Mouse (Mus musculus): ENCODE data around the gene Ifi35. TPM values are rescaled to one million over a fixed set of nuclear protein-coding genes. Genes with fewer than 3 reads are reported as not detected.
A peak's percentile ranks its signal among the peaks of the same experiment; 100 is the strongest.
"Not testable (repeated sequence)": the region's sequence is repeated elsewhere in the genome, so short reads cannot be mapped to it uniquely, and the experiment has no call there.

Gene Ifi35
- total RNA-seq (2021): 1 to 10 TPM; 3.2 to 3.4 TPM

GRCm38 (mm10) chr11:101448274-101448746 lies at the start of gene Ifi35:
Gene Ifi35 (plus strand): TSS chr11:101448407.
- intact Hi-C loops (cut with DNase I): no loop called here
- no peak for DNase-seq (ENCODE audit: low spot score in 2 of 2)

DNA sequence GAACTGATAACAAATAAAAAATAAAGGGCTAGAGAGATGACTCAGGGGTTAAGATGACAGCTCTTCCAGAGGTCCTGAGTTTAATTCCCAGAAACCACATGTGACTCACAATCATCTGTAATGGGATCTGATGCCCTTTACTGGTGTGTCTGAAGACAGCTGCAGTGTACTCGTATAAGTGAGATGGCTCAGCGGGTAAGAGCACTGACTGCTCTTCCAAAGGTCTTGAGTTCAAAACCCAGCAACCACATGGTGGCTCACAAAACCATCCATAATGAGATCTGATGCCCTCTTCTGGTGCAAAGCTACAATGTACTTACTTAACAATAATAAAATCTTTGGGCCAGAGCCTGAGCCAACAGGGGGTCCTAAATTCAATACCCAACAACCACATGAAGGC lies 32.9 kb upstream of the Ifi35 start:
- DNase-seq (ENCODE audit: low spot score in 2 of 2): no peak
- intact Hi-C loops (cut with DNase I): no loop called here

GRCm38 (mm10) chr11:101416433-101417100 lies 31.6 kb upstream of the Ifi35 start:
- no peak for DNase-seq (ENCODE audit: low spot score in 2 of 2)
- intact Hi-C loops (cut with DNase I): no loop called here

DNA sequence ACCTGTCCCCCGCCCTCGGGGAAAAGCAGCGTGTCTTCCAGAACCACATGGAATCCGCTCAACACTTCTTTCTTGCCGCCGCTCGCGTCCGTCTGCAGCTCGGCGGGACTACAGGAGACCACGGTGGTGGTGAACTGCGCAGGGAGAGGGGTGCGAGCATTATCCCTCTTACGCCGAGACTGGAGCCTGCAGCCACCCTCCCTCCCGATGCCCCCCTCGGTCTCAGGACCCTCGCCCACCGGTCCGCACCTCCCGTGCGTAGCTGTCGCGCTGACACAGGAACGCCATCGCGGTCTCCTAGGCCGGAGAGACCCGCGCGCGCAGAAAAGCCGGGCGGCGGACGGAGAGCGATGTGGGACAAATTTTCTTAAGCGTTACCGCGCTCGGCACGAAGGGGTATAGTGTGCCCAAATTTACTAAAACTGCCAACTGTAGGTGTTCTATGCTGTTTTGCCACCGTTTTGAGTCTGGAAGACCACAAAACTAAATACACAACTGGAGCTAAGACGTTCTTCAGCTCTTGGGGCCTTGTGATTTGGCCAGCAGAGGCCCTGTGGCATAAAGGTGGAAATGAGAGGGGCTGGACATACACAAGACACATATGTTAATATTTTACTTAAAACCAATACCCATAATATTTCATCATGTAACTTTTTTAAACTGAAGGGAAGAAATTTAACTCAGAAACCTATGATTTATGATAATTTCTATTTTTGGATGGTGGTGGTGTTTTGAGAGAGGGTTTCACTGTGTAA lies 30.9 kb upstream of the Ifi35 start, which contains the start of gene Aarsd1:
TSS of gene Aarsd1 (minus strand) at position 515 of the 755 bp plus-strand sequence.
- intact Hi-C loops (cut with DNase I): no loop called here
- DNase-seq (ENCODE audit: low spot score in 2 of 2): peak; percentile 92 to 93

DNA sequence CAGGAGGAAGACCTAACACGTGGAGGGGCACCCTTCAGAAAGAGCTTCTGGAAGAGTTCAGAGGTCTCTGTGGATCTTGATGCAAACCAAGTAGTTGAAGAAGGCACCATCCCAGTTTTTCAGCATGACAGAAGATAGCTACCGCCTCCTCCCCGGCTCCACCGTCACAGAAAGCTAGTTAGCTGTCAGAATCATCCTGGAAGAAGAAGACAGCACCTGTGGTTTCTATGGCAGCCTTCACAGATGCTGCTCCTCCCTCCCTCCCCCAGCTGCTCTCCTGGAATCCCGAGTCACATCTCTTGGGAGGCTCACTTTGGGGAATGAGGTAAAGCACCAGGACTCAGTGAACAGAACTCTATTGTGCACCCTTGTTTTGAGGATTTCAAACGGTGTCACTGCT lies 29.2 kb upstream of the Ifi35 start:
- intact Hi-C loops (cut with DNase I): no loop called here

DNA sequence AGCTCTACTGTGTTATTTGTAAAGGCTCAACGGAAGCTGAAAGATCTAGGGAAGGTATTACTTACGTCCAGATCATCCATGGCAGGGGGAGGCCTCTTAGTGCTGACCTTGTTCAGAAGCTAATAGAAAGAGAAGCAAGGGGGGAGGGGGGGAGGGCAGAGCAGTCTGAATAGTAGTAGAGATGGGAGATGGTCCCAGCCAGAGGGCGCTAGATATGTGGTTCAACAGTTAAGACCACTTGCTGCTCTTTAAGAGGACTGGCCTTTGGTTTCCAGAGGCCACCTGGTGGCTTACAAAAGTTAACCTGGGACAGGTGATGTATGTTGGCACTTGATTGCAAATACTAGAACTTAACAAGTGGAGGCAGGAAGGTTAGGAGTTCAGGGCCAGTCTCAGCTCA lies 28.6 kb upstream of the Ifi35 start:
- no peak for DNase-seq (ENCODE audit: low spot score in 2 of 2)
- intact Hi-C loops (cut with DNase I): no loop called here

More for the DNA sequence above, 29.2 kb upstream of the Ifi35 start:
- DNase-seq (ENCODE audit: low spot score in 2 of 2): peak; percentile 25 to 36

DNA sequence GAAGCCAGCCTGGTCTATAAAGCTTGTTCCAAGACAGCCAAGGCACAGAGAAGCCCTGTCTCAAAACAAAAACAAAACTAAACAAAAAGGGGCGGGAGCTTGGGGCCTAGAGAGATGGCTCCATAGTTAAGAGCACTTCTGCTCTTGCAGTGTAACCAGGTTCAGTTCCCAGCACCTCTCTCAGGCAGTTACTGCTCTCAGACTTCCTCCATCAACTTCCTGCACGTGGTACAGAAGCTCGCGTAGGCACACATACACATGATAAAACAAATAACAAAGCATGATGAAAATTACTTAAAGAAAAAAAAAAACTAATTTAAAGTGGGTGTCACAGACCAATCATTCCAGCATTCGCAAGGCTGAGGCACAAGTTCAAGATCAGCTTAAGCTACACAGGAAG lies 28.1 kb upstream of the Ifi35 start:
- no peak for DNase-seq (ENCODE audit: low spot score in 2 of 2)
- intact Hi-C loops (cut with DNase I): no loop called here

- intact Hi-C loops (cut with DNase I): no loop called here
- peak; percentile 23 to 64 for DNase-seq (ENCODE audit: low spot score in 2 of 2)
These were observed 23.9 kb upstream of the Ifi35 start, which contains the start of gene Gm27029 for GRCm38 (mm10) chr11:101424105-101424851. Gene Gm27029 (minus strand): TSS chr11:101424796.

GRCm38 (mm10) chr11:101424925-101425813 lies 23.0 kb upstream of the Ifi35 start, which contains the start of the genes Rundc1 and Ptges3l:
Gene Rundc1 (plus strand): TSS chr11:101425085.
Gene Ptges3l (minus strand): TSS chr11:101425333.
- intact Hi-C loops (cut with DNase I): no loop called here
- peak; percentile 96 to 98 for DNase-seq (ENCODE audit: low spot score in 2 of 2)

DNA sequence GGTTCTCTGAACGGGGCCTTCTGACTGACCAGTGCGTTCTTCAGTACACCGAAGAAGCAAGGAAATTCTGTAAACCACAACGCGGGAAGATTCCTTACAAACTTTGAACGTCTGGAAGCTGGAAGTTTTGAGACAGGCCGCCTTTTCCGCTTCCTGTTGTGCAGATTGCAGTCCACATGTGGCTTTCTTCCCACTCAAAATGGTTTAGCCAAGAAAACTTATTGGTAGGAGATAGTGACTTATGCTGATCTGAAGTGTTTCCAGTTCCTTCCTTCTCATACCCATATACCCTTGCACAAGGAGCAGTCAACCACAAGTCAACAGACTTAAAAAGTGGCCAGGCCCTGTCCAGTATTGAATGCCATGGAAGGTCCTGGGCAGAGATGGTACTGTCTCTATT lies 22.0 kb upstream of the Ifi35 start:
- intact Hi-C loops (cut with DNase I): no loop called here

DNA sequence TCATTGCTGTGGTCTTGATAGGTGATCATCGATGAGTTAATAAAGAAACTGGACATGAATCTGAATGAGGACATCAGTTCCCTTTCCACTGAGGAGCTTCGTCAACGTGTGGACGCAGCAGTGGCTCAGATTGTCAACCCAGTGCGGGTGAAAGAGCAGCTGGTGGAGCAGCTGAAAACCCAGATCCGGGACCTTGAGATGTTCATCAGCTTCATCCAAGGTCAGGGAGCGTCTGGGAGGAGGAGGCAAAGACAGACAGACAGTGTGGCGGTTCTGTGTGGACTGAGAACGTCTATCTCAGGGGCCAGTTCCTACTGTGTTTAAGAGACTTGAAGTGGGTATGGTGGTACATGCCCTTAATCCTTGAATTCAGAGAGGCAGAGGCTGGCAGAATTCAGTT lies 16.9 kb upstream of the Ifi35 start:
- intact Hi-C loops (cut with DNase I): no loop called here
- no peak for DNase-seq (ENCODE audit: low spot score in 2 of 2)

More for the DNA sequence above, 22.0 kb upstream of the Ifi35 start:
- DNase-seq (ENCODE audit: low spot score in 2 of 2): no peak

DNA sequence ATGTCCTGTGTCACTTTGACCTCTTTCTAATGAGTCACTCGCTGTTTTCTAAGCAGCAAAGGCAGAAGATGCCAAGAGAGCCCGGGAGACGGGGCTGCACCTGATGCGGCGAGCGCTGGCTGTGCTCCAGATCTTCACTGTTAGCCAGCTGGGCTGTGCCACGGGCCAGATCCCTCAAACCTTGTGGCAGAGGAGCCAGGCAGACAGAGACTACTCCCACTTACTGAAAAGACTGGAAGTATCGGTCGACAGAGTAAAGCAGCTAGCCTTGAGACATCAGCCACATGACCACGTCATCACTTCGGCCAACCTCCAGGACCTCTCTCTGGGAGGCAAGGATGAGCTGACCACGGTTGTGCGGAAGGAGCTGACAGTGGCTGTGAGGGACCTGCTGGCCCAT lies 14.8 kb upstream of the Ifi35 start:
- intact Hi-C loops (cut with DNase I): no loop called here
- DNase-seq (ENCODE audit: low spot score in 2 of 2): no peak

GRCm38 (mm10) chr11:101435831-101436230 lies 12.4 kb upstream of the Ifi35 start:
- intact Hi-C loops (cut with DNase I): no loop called here
- DNase-seq (ENCODE audit: low spot score in 2 of 2): no peak

DNA sequence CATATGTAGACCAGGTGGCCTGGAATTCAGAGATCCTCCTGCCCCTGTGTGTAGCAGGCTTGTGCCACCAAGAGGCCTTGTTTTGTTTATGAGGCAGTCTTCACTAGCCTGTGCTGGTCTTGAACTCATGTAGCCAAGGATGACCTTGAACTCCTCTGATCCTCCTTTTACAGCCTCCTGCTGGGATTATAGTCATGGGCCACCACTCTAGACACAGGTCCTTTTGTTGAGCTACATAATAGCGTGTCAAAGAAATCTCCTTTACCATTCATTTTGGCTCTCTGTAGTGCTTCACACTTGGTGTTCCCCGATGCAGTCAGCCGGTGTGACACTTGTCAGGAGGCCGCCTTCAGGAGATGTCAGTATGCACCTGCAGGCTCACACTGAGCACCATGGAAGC lies 11.3 kb upstream of the Ifi35 start:
- intact Hi-C loops (cut with DNase I): no loop called here
- no peak for DNase-seq (ENCODE audit: low spot score in 2 of 2)

GRCm38 (mm10) chr11:101438006-101438405 lies 10.2 kb upstream of the Ifi35 start:
- intact Hi-C loops (cut with DNase I): not testable (repeated sequence)

GRCm38 (mm10) chr11:101441450-101442126 lies 6.6 kb upstream of the Ifi35 start:
- DNase-seq (ENCODE audit: low spot score in 2 of 2); intact Hi-C loops (cut with DNase I): not testable (repeated sequence)

More at GRCm38 (mm10) chr11:101438006-101438405, 10.2 kb upstream of the Ifi35 start:
- DNase-seq (ENCODE audit: low spot score in 2 of 2): not testable (repeated sequence)

DNA sequence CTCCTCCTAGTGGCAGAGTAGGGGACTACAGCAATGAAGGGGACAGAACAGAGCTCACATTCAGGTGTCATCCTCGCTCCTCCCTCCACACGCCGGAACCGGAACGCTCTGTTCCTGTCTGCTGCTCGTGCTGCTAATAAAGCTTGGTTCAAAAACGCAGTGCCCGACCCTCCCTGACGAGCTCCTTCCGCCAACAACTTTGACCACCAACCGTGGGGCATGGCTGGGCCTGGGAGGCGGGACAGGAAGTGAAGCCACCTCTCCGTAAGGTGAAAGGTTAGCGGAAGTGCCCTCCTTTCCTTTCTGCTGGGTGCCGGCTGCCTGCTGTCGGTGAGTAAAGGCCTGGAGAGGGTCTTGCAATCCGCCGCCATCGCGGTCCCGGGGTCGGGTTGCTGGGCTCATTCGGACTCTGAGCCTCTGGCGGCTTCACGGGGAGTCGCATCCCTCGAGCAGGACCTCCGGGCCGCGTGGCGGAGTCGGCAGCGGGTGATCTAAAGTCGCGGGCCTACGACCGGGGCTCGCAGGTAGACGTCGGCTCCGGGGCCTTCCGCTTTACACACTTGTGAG lies 6.0 kb upstream of the Ifi35 start, which contains the start of gene Rpl27:
TSS of gene Rpl27 (plus strand) at position 172 of the 567 bp plus-strand sequence.
- peak; percentile 96 for DNase-seq (ENCODE audit: low spot score in 2 of 2)
- intact Hi-C loops (cut with DNase I): no loop called here

GRCm38 (mm10) chr11:101442760-101443159 lies 5.4 kb upstream of the Ifi35 start:
- intact Hi-C loops (cut with DNase I): no loop called here
- no peak for DNase-seq (ENCODE audit: low spot score in 2 of 2)

Measured in left cerebral cortex, postnatal 36 days (tissue).